15 mouse cellular contexts compared by ENCODE assay signal in genomic region chr1:63628211-63628610, GRCm38 (mm10). TPM values are rescaled to one million over a fixed set of nuclear protein-coding genes. Genes with fewer than 3 reads are reported as not detected.
DNase-seq lines count a peak whose midpoint lies in the region; ATAC-seq and TF ChIP-seq lines count a peak whose summit lies in the region.
"Had no signal": no experiment of that assay in that cellular context is flagged by ENCODE, and none has a peak within 500 bp of the region (broad histone marks: within the 10 kb centered on the region; RNA-seq: fewer than 3 reads in every experiment).

No protein-coding gene starts in this region.

- H3K9ac ChIP-seq in hindbrain, embryonic 16.5 days (ENCODE audit: low read depth, low read length): no peak overlapping the region
- no peak overlapping the region for H3K9ac ChIP-seq in embryonic facial prominence, embryonic 14.5 days (ENCODE audit: low read depth, low read length)
- no peak overlapping the region for H3K9ac ChIP-seq in limb, embryonic 14.5 days (ENCODE audit: low read depth, low read length, severe bottlenecking)
- H3K9ac ChIP-seq: embryonic facial prominence, embryonic 13.5 days; hindbrain, embryonic 14.5 days; neural tube, embryonic 12.5 days had no signal

- 0 out of 2 replicates have a peak, but pooled peaks have one; percentile 27 for ATAC-seq in hindbrain, embryonic 16.5 days
- ATAC-seq in embryonic facial prominence, embryonic 14.5 days (ENCODE audit: low read depth): peak; percentile 90
- ATAC-seq in limb, embryonic 14.5 days (ENCODE audit: low FRiP score, low read depth): peak; percentile 80

- H3K4me1 ChIP-seq in hindbrain, embryonic 16.5 days (ENCODE audit: control insufficient read depth, insufficient read depth, low read depth, low read length): no peaks in the 10 kb centered on the region
- H3K4me1 ChIP-seq in hindbrain, embryonic 10.5 days (replicated peaks): no peaks in the 10 kb centered on the region
- no peaks in the 10 kb centered on the region for H3K4me1 ChIP-seq in embryonic facial prominence, embryonic 14.5 days (ENCODE audit: control insufficient read depth, insufficient read depth, low read length)
- H3K4me1 ChIP-seq in limb, embryonic 14.5 days (ENCODE audit: control insufficient read depth, insufficient read depth, low read length): no peaks in the 10 kb centered on the region
- H3K4me1 ChIP-seq: embryonic facial prominence, embryonic 13.5 days; neural tube, embryonic 12.5 days had no signal

- no peak overlapping the region for H3K27ac ChIP-seq in hindbrain, embryonic 16.5 days (ENCODE audit: low read depth, low read length)
- H3K27ac ChIP-seq in hindbrain, embryonic 10.5 days: no peak overlapping the region
- H3K27ac ChIP-seq in embryonic facial prominence, embryonic 14.5 days (replicated peaks; ENCODE audit: low read depth, low read length): no peak overlapping the region
- no peak overlapping the region for H3K27ac ChIP-seq in limb, embryonic 14.5 days (replicated peaks; ENCODE audit: low read depth, low read length)
- H3K27ac ChIP-seq: embryonic facial prominence, embryonic 13.5 days; hindbrain, embryonic 14.5 days; neural tube, embryonic 12.5 days had no signal

- no peak for DNase-seq in hindbrain, embryonic 10.5 days (ENCODE audit: low spot score)
- peak; percentile 40 for DNase-seq in brain, adult 2 months (ENCODE audit: low read depth, low spot score)
- peak; percentile 88 for DNase-seq in embryonic facial prominence, embryonic 14.5 days (ENCODE audit: low spot score)
- DNase-seq in limb, embryonic 14.5 days (ENCODE audit: low spot score): peak; percentile 69
- no peak for DNase-seq in thymus, postnatal 0 days (ENCODE audit: low spot score)
- no peak for DNase-seq in layer of hippocampus, adult 8-10 months (ENCODE audit: low spot score in 2 of 2)
- DNase-seq: right cerebral cortex, postnatal 4 days had no signal

- TF ChIP-seq POLR2A in limb, embryonic 14.5 days (IDR thresholded peaks at IDR 0.05; ENCODE audit: borderline replicate concordance, extremely low read depth, insufficient read depth, insufficient read length): no peak

- no peak overlapping the region for H3K4me3 ChIP-seq in hindbrain, embryonic 16.5 days (ENCODE audit: low read length)
- H3K4me3 ChIP-seq in hindbrain, embryonic 10.5 days: no peak overlapping the region
- no peak overlapping the region for H3K4me3 ChIP-seq in embryonic facial prominence, embryonic 14.5 days (ENCODE audit: low read depth, low read length)
- no peak overlapping the region for H3K4me3 ChIP-seq in limb, embryonic 14.5 days (replicated peaks; ENCODE audit: low read length)
- H3K4me3 ChIP-seq: embryonic facial prominence, embryonic 13.5 days; neural tube, embryonic 12.5 days had no signal

- no peaks in the 10 kb centered on the region for H3K36me3 ChIP-seq in hindbrain, embryonic 16.5 days (ENCODE audit: control insufficient read depth, insufficient read depth, low read length)
- H3K36me3 ChIP-seq in hindbrain, embryonic 10.5 days: no peaks in the 10 kb centered on the region
- no peaks in the 10 kb centered on the region for H3K36me3 ChIP-seq in embryonic facial prominence, embryonic 14.5 days (ENCODE audit: control insufficient read depth, insufficient read depth, low read length)
- no peaks in the 10 kb centered on the region for H3K36me3 ChIP-seq in limb, embryonic 14.5 days (ENCODE audit: control insufficient read depth, insufficient read depth, low read length)
- H3K36me3 ChIP-seq: embryonic facial prominence, embryonic 13.5 days; neural tube, embryonic 12.5 days had no signal

- no peaks in the 10 kb centered on the region for H3K27me3 ChIP-seq in hindbrain, embryonic 16.5 days (replicated peaks; ENCODE audit: control insufficient read depth, insufficient read depth, low read length)
- H3K27me3 ChIP-seq in hindbrain, embryonic 10.5 days (ENCODE audit: insufficient read depth, poor library complexity, severe bottlenecking): no peaks in the 10 kb centered on the region
- H3K27me3 ChIP-seq in embryonic facial prominence, embryonic 14.5 days (replicated peaks; ENCODE audit: control insufficient read depth, insufficient read depth, low read length): no peaks in the 10 kb centered on the region
- H3K27me3 ChIP-seq in limb, embryonic 14.5 days (ENCODE audit: control insufficient read depth, insufficient read depth, low read length): no peaks in the 10 kb centered on the region
- H3K27me3 ChIP-seq: embryonic facial prominence, embryonic 13.5 days; neural tube, embryonic 12.5 days had no signal

- H3K4me2 ChIP-seq in hindbrain, embryonic 16.5 days (ENCODE audit: low read length): no peak overlapping the region
- no peak overlapping the region for H3K4me2 ChIP-seq in embryonic facial prominence, embryonic 14.5 days (ENCODE audit: low read depth, low read length)
- no peak overlapping the region for H3K4me2 ChIP-seq in limb, embryonic 14.5 days (replicated peaks; ENCODE audit: low read depth, low read length, severe bottlenecking)
- H3K4me2 ChIP-seq: embryonic facial prominence, embryonic 13.5 days; hindbrain, embryonic 14.5 days; neural tube, embryonic 12.5 days had no signal

- WGBS in hindbrain, embryonic 16.5 days: 44% methylated on average over 2 of the region's 2 CpGs
- 54% methylated on average over 2 of the region's 2 CpGs for WGBS in hindbrain, embryonic 10.5 days
- WGBS in embryonic facial prominence, embryonic 14.5 days: 19% methylated on average over 2 of the region's 2 CpGs
- 20% methylated on average over 2 of the region's 2 CpGs for WGBS in limb, embryonic 14.5 days

- no peaks in the 10 kb centered on the region for H3K9me3 ChIP-seq in hindbrain, embryonic 16.5 days (ENCODE audit: control insufficient read depth, low read length)
- no peaks in the 10 kb centered on the region; the same call in 1 of the 2 replicates for H3K9me3 ChIP-seq in hindbrain, embryonic 10.5 days
- H3K9me3 ChIP-seq in embryonic facial prominence, embryonic 14.5 days (ENCODE audit: control insufficient read depth, low read length): no peaks in the 10 kb centered on the region
- no peaks in the 10 kb centered on the region for H3K9me3 ChIP-seq in limb, embryonic 14.5 days (ENCODE audit: control insufficient read depth, low read length)
- H3K9me3 ChIP-seq: neural tube, embryonic 12.5 days had no signal

RNA-seq across cellular contexts. Expression of gene Gm39653, which starts 12.4 kb away (rescaled TPM):
- polyA plus RNA-seq in hindbrain, embryonic 16.5 days (2015; fragmentation: Nextera tagmentation; extraction: Ambion mirVana): not detected in 2 replicates
- not detected in 2 replicates for polyA plus RNA-seq in hindbrain, embryonic 10.5 days (2016; fragmentation: Nextera tagmentation; extraction: Ambion mirVana)
- not detected in 2 replicates for polyA plus RNA-seq in embryonic facial prominence, embryonic 14.5 days (2014; fragmentation: Nextera tagmentation; extraction: Ambion mirVana)
- not detected in 2 replicates for polyA plus RNA-seq in limb, embryonic 14.5 days (2012; rRNA removed)
- not detected in 2 replicates for polyA plus RNA-seq in limb, embryonic 14.5 days (2014; fragmentation: Nextera tagmentation; extraction: Ambion mirVana)
- polyA plus RNA-seq in thymus, postnatal 0 days (2015; fragmentation: Nextera tagmentation; extraction: Ambion mirVana): not detected in 2 replicates
- total RNA-seq in layer of hippocampus, adult 8-10 months (2022): not detected
- total RNA-seq: left cerebral cortex, postnatal 10 days had no signal
- polyA plus RNA-seq: embryonic facial prominence, embryonic 13.5 days; frontal cortex, adult 2 months; kidney, embryonic 16.5 days; neural tube, embryonic 12.5 days; testis, adult 2 months had no signal

RNA-seq across cellular contexts. Expression of gene Dytn, which starts 58.5 kb away (rescaled TPM):
- 0.09 and 0.20 TPM in 2 replicates for polyA plus RNA-seq in hindbrain, embryonic 16.5 days (2015; fragmentation: Nextera tagmentation; extraction: Ambion mirVana)
- 0.05 TPM in 1 of 2 replicates, not detected in the other for polyA plus RNA-seq in hindbrain, embryonic 10.5 days (2016; fragmentation: Nextera tagmentation; extraction: Ambion mirVana)
- 0.16 and 0.28 TPM in 2 replicates for polyA plus RNA-seq in embryonic facial prominence, embryonic 14.5 days (2014; fragmentation: Nextera tagmentation; extraction: Ambion mirVana)
- polyA plus RNA-seq in limb, embryonic 14.5 days (2012; rRNA removed): not detected in 2 replicates
- polyA plus RNA-seq in limb, embryonic 14.5 days (2014; fragmentation: Nextera tagmentation; extraction: Ambion mirVana): not detected in 2 replicates
- not detected in 2 replicates for polyA plus RNA-seq in thymus, postnatal 0 days (2015; fragmentation: Nextera tagmentation; extraction: Ambion mirVana)
- not detected for total RNA-seq in layer of hippocampus, adult 8-10 months (2022)
- polyA plus RNA-seq: embryonic facial prominence, embryonic 13.5 days; kidney, embryonic 16.5 days; testis, adult 2 months had no signal

Comparison
In these comparisons a context has a peak if more than half of its experiments do, and no peak if none do; other contexts are left out.
1. ATAC-seq: peak in every context shown above with its lines; median percentile 90 in embryonic facial prominence, embryonic 14.5 days; 80 in limb, embryonic 14.5 days; 27 in hindbrain, embryonic 16.5 days.
2. DNase-seq: peak in brain, adult 2 months (single experiment), embryonic facial prominence, embryonic 14.5 days (single experiment) and limb, embryonic 14.5 days (single experiment); none in hindbrain, embryonic 10.5 days (single experiment), thymus, postnatal 0 days (single experiment) and layer of hippocampus, adult 8-10 months (0 of 2).